Mouse (Mus musculus) frontal cortex, postnatal 10 days (tissue): ENCODE results near the gene Adh6a.

Experiments used
- DNase-seq, 2 experiments: peaks; one replicate each; pipeline ENCODE4 v3.0.0; 2022; ENCODE audit warnings: low spot score in 2 of 2, mixed read lengths in 1 of 2

The Adh6a gene

GRCm38 (mm10) chr3:138312965-138313364, at the start of gene Adh6a:
TSS of gene Adh6a (plus strand) at chr3:138313286.
- DNase-seq = no peak

- DNase-seq = no peak
Observed at GRCm38 (mm10) chr3:138264648-138265047, 48.4 kb upstream of the Adh6a start.

- no peak for DNase-seq
Observed at GRCm38 (mm10) chr3:138270507-138270906, 42.6 kb upstream of the Adh6a start.

GRCm38 (mm10) chr3:138271297-138271696, 41.8 kb upstream of the Adh6a start:
- no peak for DNase-seq

GRCm38 (mm10) chr3:138273080-138273479, 40.0 kb upstream of the Adh6a start:
- DNase-seq = no peak

GRCm38 (mm10) chr3:138275100-138275499, 38.0 kb upstream of the Adh6a start:
- no peak for DNase-seq

- DNase-seq = no peak
Observed at GRCm38 (mm10) chr3:138282556-138282955, 30.5 kb upstream of the Adh6a start.

- DNase-seq = no peak
Observed at GRCm38 (mm10) chr3:138283831-138284230, 29.3 kb upstream of the Adh6a start.

GRCm38 (mm10) chr3:138285986-138286385, 27.1 kb upstream of the Adh6a start:
- no peak for DNase-seq

GRCm38 (mm10) chr3:138287686-138288085, 25.4 kb upstream of the Adh6a start:
- DNase-seq = no peak

- DNase-seq = no peak
Observed at GRCm38 (mm10) chr3:138290672-138291071, 22.4 kb upstream of the Adh6a start.

GRCm38 (mm10) chr3:138291529-138292117, 21.5 kb upstream of the Adh6a start:
- DNase-seq = no peak

GRCm38 (mm10) chr3:138293298-138293895, 19.7 kb upstream of the Adh6a start:
- no peak for DNase-seq

GRCm38 (mm10) chr3:138300130-138300529, 13.0 kb upstream of the Adh6a start:
- no peak for DNase-seq

GRCm38 (mm10) chr3:138302676-138303075, 10.4 kb upstream of the Adh6a start:
- DNase-seq = no peak

- no peak for DNase-seq
Observed at GRCm38 (mm10) chr3:138303771-138304488, 9.2 kb upstream of the Adh6a start.

- DNase-seq = no peak
Observed at GRCm38 (mm10) chr3:138304489-138304871, 8.6 kb upstream of the Adh6a start.

GRCm38 (mm10) chr3:138305486-138306289, 7.4 kb upstream of the Adh6a start:
- no peak for DNase-seq

- DNase-seq = no peak
Observed at GRCm38 (mm10) chr3:138306290-138306683, 6.8 kb upstream of the Adh6a start.

- DNase-seq = no peak
Observed at GRCm38 (mm10) chr3:138309910-138310309, 3.2 kb upstream of the Adh6a start.

- no peak for DNase-seq
Observed at GRCm38 (mm10) chr3:138311015-138311414, 2.1 kb upstream of the Adh6a start.

- DNase-seq = no peak
Observed at GRCm38 (mm10) chr3:138316908-138317472, 3.9 kb downstream of the Adh6a start.
